Mouse (Mus musculus) regulatory T cell (primary cell): ENCODE results near the gene Pcbp2.

Experiments
- in situ Hi-C: fragments of 300-600 bp; cut with MboI, MseI; formaldehyde crosslinking; loops from one replicate; pipeline ENCODE4 v1.15.1; 2025; ENCODE audit warnings: high pct_unique_total_duplicates

The Pcbp2 gene

DNA sequence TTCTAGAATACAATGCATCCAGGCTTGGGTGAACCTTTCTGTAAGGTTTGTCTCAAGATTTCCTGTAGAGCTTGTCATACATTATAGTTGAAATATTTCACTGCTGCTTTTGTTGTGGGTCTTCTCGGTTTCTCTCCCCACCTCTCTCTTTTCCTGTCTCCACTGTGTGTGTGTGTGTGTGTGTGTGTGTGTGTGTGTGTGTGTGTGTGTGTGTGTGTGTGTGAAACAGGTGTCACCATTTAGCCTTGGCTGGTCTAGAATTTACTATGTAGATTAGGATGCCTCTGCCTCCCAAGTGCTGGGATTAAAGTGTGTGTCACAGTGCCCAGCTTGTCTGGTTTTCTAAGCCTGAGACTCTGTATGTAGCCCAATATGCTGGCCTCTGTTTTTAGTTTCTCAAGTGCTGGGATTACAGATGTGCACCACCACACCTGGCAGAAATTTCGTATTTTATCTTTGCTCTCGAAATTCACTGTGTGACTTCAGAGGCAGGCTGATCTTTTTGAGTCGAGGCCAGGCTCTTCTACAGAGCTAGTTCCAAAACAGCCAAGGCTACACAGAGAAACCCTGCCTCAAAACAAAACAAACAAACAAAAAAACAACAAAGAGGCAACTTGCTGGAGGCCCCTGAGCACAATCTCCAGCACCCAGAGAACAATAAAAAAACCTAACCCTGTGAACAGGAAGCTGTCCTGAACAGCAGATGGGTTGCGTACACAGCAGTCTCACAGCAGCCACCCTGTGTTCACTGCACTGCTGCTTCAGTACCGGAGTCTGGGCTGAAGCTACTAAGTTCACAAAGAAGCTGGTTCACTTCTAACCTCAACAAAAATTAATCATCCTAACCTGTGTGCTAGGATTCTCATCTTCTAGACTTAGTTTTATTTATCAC lies 56.0 kb downstream of the Pcbp2 start:
- in situ Hi-C loops = no loop called here

- in situ Hi-C loops = no loop called here
Measured at GRCm38 (mm10) chr15:102527936-102528335, 57.6 kb downstream of the Pcbp2 start.

DNA sequence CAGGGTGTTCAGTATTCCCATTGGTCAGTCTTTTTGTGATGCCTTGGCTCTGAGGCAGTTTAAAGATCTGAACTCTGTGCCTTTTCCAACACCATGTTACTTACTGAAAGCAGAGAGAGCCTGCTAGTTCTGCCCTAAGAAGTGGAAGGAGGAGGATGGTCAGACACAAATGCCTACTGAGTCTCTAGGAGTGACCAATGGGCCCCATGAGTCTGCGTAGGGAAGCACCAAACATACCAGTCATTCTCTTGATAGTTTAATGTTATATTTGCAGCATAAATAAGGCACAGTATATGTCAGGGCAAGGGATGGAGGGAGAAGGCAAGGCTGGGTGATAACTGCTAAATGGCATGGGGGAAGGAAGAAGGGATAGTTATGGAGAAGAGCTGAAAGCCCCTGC lies 58.1 kb downstream of the Pcbp2 start:
- in situ Hi-C loops = no loop called here

- in situ Hi-C loops = no loop called here
Measured at GRCm38 (mm10) chr15:102530566-102530965, 60.2 kb downstream of the Pcbp2 start.

DNA sequence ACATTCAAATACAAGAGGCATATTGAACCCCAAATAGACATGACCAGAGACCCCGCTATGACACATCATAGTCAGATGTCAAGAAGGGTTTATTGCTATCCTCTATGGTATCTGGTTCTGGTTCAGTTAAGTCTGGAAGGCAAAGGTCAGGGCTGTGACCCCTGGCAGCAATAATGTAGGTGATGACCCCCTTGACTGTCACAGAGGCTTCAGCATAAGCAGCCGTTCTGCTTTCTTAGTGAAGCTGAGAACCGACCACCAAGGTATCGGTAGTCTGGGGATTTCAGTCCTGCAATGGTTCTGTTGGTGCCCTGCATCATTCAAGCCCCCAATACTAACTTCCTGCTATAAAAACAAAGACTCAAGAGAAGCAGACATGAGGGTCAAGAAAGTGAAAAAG lies 61.2 kb downstream of the Pcbp2 start:
- in situ Hi-C loops = no loop called here

DNA sequence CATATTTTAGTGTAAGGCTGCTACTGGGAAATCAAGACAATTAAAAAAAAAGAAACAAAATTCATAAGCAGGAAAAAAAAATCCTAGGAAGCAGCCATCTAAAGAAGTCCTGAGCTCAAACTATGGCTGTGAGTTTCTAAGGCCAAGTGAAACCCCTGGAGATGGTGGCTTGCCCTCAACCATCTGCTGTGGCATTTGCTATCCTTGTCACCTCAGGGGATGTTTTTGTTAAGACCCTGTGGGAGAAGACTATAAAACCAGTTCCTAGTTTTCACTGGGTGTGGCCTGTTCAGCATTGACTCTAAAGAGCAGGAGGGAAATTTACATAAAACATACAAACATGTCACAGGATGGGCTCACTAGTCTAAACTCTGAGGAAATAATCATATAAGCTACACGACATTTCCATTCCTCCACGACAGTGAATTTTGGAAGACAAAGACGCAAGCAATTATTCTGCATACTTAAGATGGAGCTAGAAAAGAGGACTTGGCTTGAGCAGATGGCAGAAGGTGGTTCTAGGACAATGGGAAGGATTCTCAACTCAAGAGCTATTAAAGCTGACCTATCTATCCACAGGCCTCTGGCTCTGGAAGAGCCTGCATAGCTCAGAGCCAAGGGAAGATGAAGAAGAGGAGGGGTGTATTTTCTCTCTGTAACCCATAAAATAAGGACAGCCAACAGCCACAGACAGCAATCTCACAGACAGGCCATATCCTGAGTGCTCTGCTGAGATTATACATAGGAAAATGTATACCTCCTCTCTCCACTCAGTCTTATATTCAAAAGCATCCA lies 62.0 kb downstream of the Pcbp2 start:
- in situ Hi-C loops = no loop called here

DNA sequence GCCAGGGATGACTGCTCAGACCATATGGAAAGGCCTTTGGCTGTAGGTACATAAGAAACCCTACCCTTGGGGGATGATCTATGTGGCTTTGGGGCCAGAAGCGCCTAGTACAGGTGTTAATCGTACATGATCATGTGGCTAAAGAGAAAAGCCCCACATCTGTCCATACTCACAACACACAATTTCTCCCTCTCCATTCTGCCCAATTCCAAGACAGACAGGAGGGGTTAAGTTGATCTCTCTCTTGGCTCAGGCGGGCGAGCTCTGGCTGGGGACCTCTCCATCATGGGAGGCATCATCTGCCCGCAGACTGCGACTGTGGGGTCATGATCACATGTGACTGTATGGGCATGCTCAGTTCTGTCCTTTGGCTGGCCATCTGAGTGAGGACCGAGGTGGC lies 63.6 kb downstream of the Pcbp2 start:
- in situ Hi-C loops = no loop called here

- in situ Hi-C loops = no loop called here
Measured at GRCm38 (mm10) chr15:102544801-102545200, 74.5 kb downstream of the Pcbp2 start.

DNA sequence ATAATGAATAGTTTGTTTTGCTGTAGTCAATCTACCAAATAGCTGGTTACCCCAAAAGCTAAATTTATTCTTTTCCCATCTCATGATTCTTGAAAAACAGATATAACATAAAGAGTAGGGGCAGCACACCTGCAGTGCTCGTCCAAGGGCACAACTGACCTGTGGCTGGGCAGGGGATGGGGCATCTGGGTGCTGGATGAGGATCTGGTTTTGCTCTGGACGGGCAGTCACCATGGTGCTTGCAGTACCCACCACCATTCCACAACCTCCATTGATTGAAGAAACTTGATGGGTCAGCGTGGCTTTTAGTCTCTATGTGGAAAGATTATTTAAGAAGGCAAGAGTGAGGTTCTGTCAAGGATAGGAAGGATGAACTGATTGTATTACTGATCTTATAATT lies 75.9 kb downstream of the Pcbp2 start:
- in situ Hi-C loops = no loop called here

GRCm38 (mm10) chr15:102546677-102547427 lies 76.5 kb downstream of the Pcbp2 start:
- in situ Hi-C loops = no loop called here

GRCm38 (mm10) chr15:102547478-102547877 lies 77.1 kb downstream of the Pcbp2 start:
- in situ Hi-C loops = no loop called here
